Mouse (Mus musculus): ENCODE measurements around the gene Syt2.

Gene Syt2

DNA sequence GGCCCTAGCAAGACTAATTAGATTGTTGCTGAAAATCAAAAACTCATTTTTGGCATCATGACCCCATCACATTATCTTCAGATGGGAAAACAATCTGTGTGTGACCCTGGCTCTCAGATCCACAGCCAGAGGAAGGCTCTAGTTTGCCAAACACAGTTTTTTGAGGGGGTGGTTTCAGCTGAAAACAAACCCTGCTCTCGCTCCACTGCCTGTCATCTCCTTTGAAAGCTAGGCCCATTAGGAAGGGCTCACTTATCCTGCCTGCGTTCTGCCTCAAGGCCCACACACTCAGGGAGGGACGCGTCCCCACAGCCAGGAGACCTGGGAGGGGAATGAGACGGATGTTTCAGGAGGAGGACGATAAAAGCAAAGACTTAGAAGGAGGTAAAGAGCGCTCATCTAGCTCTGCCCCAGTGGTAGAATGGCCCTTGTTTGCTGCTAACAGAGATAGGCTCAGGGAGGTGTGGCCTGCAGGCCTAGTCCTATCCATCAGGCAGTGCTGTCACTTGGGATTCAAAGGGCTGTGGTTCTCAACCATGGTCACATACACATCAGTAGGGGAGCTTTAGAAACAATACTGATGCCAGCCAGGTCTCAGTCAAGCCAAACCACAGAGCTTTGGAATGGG lies 118.5 kb downstream of the Syt2 start:
- no peak for ATAC-seq (ENCODE audit: insufficient number of reproducible peaks, low FRiP score, low TSS enrichment)

DNA sequence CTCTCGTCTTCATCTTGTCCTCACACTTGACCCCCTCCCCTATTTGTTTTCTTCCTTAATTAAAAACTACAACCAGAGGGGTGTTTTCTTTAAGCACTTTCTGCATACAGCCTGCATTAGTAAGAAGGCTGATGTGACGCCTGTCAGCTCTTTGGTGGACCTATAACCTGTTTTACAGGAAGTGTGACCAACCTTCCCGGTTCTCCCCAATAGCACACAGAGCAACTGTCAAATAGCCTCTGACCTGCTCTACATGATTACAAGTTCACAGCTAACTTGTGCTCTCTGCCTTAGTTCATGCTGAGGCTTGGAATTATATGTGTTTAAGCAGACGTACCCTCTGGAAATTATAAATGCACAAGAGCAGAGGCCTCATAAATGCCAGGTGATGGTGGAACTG lies 120.0 kb downstream of the Syt2 start:
- ATAC-seq (ENCODE audit: insufficient number of reproducible peaks, low FRiP score, low TSS enrichment), result no peak

DNA sequence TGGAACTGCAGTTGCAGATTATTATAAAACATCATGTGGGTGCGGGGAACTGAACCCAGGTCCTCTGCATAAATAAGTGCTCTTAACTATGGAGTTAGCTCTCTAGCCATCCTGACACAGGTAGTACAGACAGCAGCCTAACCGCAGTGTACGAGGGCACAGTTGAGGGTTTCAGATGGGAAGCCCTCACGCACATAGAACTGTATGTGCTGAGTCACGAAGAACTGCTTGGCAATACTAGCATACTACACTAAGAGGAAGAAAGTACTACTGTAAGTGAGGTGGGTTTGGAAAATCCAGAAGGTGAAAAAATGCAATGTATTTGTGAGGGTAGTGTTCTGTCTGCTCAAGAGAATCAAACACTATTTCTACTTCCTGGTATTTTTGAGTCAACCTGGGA lies 123.8 kb downstream of the Syt2 start:
- no peak for ATAC-seq (ENCODE audit: insufficient number of reproducible peaks, low FRiP score, low TSS enrichment)

DNA sequence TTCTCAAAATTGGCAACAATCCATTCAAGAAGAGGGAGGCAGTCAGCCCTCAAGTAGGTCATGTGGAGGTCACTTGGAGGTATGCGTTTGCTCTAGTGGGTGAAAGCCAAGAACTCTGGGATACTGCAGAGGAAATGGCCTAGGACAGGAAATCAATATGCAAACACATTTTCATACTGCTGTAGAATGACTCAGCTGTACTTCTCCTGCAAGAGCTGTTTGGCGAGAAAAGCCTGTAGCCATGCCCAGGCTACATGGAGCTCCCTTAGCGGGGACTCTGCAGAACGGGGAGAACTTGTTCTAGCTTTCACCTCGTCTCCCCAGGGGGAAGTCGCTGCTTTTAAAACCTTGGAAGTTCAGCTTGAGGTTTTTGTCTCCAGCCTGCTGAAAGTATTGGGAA lies 124.9 kb downstream of the Syt2 start:
- ATAC-seq (ENCODE audit: insufficient number of reproducible peaks, low FRiP score, low TSS enrichment), result no peak

DNA sequence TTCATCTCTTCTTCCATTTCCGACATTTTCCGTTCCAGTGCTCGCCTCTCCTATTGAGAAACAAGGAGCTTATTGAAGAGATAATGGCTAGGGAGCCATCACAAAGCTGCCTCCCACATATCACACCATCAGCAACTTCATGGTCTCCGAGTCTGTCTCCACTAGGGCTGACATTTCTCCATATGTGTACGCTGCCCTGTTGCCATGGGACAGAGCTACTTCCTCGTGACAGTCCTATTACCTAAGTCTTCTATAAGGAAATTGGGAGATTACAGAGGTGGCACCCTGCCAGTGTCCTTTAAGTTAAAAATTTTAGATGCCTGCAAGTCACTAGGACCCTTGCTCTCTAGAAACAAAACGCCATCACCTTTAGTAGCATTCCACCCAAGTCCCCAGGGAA lies 125.5 kb downstream of the Syt2 start:
- no peak for ATAC-seq (ENCODE audit: insufficient number of reproducible peaks, low FRiP score, low TSS enrichment)

DNA sequence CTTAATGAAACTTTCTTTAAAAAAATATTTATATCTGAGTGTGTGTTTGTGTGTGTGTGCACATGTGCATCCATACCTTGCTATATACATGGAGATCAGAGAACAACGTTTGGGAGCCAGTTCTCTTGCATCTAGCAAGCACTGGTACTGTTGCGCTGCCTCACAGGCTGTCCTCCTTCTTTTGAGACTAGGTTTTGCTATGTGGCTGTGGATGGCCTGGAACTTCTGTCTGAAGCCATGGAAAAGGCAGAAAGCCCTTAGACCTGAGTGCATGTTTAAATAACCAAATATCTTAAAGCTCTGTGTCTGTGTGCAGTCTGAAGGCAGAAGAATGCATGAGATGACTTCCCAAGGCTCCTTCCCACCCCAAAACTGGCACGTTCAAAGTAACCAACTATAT lies 126.3 kb downstream of the Syt2 start:
- ATAC-seq (ENCODE audit: insufficient number of reproducible peaks, low FRiP score, low TSS enrichment), result no peak

DNA sequence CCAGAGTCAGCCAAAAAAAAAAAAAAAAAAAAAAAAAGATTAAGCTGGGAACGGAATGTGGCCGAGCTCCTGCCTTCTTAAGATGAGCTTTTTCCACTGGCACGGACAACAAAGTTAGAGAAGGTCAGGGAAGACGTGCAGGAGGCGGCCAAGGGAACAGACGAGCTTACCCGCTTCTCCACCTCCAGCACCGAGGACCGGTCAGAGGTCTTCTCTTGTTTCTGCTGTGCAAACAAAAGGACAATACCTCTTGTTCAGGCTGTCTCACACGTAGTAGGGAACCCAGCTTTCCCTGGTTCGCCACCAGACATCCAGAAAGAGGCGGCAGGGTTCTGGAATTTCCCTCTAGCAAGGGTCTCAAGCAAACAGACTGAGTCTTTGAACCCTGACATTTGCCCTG lies 126.8 kb downstream of the Syt2 start:
- no peak for ATAC-seq (ENCODE audit: insufficient number of reproducible peaks, low FRiP score, low TSS enrichment)

DNA sequence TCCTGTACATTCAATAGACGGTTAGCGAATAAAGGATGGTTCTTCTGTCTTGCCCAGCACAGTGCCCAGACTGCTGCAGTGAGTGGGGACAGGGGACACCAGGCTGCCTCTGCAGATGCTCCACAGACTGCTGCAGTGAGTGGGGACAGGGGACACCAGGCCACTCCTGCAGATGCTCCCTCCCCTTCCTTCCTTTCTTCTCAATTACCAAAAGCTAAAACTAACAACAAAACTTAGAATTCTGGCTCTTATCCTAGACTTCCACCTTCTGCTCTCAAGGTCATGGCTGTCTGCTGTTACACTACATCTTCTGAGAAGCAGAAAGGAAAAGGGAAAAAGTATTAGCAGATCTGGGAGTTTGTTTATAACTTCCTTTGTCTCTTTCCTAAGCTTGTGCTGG lies 127.8 kb downstream of the Syt2 start:
- ATAC-seq (ENCODE audit: insufficient number of reproducible peaks, low FRiP score, low TSS enrichment), result no peak

DNA sequence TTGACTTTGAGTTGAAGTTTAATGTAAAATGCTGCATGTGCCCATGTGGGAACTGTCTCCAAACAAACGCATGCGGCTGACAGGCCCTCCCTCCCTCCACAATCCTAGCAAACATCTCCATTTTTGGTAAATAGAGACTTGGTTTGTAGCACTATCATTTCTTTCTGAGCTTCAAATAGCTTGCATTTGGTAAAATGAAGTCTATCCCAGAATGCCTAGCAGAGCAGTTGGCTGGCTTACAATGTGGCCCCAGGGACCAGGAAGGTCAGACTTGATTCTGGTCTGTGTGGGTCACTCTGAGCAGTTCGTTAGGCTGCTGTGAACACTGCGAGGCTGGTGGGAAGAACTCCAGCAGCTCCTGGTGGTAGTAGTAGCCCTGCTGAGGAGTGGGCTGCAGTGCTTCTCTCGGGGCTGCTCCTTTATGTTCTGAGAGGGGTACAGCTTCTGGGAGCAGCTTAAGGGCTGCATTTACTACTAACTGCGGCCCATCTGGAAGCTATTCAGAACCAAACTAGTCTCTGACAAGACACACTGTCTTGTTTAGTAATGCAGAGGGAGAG lies 128.3 kb downstream of the Syt2 start:
- no peak for ATAC-seq (ENCODE audit: insufficient number of reproducible peaks, low FRiP score, low TSS enrichment)

DNA sequence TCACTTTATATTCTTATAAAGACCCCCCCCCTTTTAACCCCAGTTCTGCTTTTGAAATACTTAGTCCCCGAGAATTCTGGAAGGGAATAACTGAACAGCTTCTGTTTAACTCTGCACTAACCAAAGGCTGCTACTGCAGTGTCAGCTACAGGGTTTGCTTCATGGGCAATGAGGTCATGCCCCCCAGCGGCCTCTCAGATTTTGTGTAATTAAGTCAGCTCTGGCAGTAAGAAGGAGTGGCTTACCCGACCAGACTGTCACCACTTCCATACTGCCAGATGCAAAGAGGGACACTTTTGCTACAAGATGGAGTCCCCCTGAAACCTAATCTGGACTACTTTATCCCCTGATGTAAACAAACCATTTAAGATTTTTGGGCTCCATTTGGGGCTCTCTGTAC lies 129.2 kb downstream of the Syt2 start:
- ATAC-seq (ENCODE audit: insufficient number of reproducible peaks, low FRiP score, low TSS enrichment), result no peak

DNA sequence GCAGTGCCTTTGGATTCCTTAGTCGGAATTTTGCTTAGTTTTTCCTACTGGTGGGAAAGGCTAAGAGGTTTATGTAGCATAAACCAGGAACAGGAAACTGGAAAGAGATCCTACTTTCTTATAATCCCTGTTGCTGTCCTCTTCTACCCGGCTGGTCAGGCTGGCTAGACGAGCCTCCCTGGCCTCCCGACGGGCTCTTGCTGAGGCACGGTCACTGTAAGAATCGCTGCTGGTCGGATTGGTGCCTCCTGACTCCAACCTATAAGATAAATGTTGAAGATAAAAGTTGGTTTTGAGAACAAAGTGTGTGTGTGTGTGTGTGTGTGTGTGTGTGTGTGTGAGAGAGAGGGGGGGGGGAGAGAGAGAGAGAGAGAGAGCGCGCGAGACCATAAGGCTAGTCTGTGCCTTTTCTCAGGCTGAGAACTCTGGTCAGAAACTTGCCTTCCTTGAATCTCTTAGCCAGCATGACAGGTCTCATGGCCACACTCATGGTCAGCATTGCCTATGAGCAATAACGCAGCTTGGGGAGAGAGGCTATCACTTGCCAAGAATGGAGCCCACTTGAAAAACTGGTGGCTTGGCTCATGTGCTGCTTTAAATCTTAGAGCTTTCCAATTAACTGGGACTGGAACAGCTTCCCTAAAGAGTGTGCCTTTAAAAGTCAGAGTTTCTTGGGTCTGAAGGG lies 130.9 kb downstream of the Syt2 start:
- ATAC-seq (ENCODE audit: insufficient number of reproducible peaks, low FRiP score, low TSS enrichment), result no peak

DNA sequence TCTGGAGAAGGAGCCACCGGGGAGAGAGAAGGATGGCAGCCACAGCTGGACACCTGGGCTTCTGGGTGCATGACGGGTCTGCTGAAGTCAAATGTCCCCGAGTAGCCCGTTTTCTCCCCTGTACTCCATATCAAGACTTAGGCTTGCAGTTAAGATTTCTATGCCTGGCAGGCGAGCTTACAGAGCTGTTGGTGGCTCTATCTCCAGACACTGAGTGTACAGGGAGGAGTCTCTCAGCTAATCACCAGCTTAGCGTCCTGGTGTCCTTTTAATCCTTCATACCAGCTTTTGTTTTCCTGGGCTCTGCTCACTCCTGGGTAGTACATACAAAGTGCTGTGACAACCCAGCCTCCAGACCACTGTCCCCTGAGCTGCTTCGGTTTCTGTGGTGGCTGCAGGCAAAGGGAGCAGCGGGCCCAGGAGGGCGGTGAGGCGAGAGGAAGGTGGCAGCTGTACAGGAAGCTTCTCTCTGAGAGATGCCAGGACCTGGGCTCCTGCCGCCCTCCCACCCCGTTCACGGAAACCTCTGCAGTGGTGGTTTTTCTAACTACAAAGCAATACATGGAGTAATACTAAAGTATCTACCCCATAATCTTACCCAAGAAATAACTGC lies 131.6 kb downstream of the Syt2 start:
- ATAC-seq (ENCODE audit: insufficient number of reproducible peaks, low FRiP score, low TSS enrichment), result no peak

DNA sequence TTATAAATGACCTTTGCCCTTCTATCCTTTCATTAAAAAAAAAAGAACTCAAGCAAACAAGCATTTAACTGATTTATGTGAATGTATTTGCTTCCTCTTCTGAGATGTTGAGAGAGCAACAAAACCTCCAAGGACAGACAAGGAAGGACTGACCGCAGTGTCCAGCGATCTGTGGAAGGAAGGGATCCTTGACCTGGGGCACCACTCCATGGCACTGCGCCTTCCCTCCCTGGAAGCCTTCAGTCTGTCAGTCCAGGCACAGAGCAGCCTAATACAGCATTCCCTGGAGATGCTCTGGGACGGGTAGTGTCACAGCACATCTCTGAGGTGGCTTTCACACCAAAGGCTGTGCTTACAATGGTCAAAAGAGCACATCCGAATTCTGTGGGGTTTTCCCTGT lies 136.3 kb downstream of the Syt2 start:
- no peak for ATAC-seq (ENCODE audit: insufficient number of reproducible peaks, low FRiP score, low TSS enrichment)

DNA sequence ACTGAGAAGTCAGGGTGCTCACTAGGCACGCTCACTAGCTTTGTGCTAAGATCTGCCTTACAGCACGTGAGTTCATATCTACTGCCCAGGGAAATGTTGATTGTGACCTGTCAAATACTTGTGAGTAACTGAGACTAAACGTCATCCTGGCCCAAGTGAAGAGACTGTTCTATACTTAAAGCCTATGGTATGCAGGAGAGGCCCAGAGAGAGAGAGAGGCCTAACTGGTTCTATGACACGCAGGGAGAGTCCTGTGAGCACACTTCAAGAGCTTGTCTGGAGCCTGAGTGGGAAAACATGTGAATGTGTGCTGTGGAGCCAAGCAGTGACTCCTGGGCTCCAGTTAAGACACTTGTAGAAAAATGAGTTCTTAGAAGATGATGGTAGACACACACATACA lies 137.5 kb downstream of the Syt2 start:
- ATAC-seq (ENCODE audit: insufficient number of reproducible peaks, low FRiP score, low TSS enrichment), result no peak

DNA sequence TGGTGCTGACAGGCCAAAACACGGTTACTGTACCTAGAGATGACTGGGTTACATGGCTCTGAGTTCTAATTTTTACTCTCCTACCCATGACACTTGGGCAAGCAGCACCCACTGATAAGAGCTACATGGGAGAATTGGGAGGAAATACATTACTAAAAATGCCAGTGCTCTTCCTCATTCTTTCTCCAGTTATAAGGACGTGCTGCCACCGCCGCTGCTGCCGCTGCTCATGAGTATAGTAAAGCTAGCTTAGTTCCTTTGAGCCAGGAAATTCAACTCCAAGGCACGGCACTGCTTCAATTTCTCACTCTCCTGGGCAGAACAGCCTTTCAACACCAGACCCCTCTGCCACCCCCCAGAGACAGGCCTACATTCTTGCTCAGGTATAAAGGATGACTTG lies 138.0 kb downstream of the Syt2 start:
- no peak for ATAC-seq (ENCODE audit: insufficient number of reproducible peaks, low FRiP score, low TSS enrichment)

DNA sequence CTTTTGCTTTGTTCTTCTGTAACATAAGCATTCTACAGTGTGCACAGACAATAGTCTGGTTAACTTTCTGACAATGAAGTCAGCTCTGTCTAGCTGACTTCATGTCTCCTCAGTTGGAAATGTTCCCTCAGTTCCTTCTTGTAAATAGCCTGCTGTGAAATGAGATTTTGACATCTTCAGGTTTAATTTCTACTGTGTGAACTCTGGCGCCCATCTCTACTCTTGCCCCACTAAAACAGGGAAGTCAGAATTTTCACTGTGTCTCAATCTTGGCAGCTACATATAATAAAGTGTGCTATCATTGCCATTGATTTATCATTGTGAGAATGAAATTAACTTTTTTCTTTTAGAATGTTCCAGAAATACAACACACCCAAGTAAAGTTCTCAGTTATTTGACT lies 138.4 kb downstream of the Syt2 start:
- ATAC-seq (ENCODE audit: insufficient number of reproducible peaks, low FRiP score, low TSS enrichment), result no peak

DNA sequence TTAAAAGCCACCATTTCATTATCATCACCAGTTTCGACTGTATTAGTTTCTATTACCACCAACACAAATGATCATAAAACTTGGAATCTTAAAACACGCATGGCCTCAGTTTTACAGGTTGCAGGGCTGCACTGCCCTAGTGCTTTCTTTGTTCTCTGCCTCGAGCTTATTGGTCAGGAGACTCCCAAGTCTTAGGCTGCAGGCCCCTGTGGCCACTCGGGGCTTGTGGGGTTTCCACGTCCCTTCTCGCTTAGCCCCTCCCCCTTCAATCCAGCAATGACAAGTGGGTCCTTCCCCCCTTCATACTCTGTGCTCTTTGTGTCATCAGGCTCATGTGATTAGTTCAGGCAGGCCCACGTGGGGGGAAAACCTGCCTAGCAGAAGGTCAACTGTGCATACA lies 141.6 kb downstream of the Syt2 start:
- no peak for ATAC-seq (ENCODE audit: insufficient number of reproducible peaks, low FRiP score, low TSS enrichment)

DNA sequence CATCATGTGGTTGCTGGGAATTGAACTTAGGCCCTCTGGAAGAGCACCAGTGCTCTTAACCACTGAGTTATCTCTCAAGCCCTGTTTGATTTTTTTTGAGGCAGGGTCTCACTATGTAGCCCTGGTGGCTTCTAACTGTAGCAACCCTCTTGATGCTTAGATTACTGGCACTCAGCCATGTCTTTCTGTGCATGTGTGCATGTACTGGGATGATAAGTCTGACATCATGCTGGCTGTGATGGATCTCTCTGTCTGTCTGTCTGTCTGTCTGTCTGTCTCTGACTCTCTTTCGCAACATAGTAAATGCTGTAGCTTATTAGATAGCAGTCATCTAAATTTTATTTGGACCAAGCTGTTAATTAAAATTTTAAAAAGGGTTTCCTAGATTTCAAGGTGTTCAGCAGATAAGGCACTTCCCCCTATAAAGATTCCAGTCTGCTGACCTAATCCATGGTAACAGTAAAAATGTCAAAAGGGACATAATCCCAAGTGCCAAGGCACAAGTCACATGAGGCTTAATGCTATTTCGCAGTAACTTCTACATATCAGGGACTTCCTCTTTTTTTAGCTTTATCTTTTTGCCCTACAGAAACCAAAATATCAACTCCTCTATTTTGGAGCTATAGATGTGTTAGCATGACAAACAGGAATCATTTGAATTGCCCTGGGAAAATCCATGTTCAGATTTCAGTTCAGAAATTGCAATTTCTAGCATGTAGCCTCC lies 144.4 kb downstream of the Syt2 start:
- no peak for ATAC-seq (ENCODE audit: insufficient number of reproducible peaks, low FRiP score, low TSS enrichment)

DNA sequence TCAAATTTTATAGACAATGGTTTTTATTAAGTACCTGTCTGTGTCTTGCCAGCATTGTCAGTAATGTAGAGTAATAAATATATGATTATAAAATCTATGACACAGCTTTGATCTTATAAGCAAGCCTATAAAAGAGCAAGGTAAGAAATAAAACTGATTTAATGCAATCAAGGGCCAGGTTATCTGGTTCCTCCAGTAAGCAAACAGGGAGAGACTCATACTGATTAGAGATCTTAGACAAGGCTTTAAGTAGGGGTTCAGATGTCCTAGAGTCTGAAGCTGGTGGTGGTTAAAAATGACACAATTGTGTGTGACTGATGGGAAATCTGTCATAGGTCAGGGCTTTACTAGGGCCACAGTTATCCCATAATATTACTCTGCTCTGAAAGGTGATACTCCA lies 145.0 kb downstream of the Syt2 start:
- ATAC-seq (ENCODE audit: insufficient number of reproducible peaks, low FRiP score, low TSS enrichment), result no peak

DNA sequence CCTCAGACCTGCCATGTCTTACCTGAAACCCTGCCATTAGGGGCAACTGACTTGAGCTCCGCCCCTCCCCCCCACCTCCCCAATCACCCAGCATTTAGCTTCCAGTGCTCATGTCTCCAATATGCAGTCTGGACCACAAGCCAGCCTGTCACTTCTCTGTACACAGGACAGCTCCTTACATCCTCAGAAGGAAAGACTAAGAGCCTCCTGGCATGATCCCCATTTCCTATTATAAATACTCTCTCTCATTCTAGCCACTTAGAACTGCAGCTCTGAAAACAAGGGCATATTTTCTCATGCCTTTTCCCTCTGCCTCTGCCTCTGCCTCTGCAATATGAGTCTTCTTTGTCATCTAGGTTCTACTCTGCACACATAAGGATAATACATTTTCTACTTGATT lies 149.6 kb downstream of the Syt2 start:
- ATAC-seq (ENCODE audit: insufficient number of reproducible peaks, low FRiP score, low TSS enrichment), result no peak

DNA sequence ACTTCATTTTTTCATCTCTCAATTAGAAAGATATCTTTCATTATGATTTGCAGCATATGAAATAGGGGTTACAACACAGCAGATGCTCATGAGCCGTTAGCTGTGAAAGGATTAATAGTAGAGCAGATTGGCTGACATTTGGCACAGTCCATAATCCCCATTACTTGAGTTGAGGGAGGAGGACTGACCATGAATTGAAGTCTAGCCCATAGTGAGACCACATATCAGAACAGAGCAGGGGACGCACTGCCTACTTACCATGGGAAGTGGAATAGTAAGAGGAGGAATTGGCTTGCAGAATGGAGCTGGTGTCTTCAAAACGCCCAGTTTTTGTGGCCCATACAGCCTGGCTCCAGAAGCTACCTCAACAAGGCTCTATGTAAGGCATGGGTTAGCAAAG lies 150.1 kb downstream of the Syt2 start:
- no peak for ATAC-seq (ENCODE audit: insufficient number of reproducible peaks, low FRiP score, low TSS enrichment)
